Mouse (Mus musculus): ENCODE data around the gene Ptgs1. TPM values are rescaled to one million over a fixed set of nuclear protein-coding genes. Genes with fewer than 3 reads are reported as not detected.

The Ptgs1 gene
- polyA plus RNA-seq, 1 experiment from 2014 or later = 31.3 TPM

- Histone ChIP-seq H3K36me3 (no peaks in the 10 kb centered on the region), H3K4me1 (peaks cover 27% of the 10 kb centered on the region), H3K9me3 (no peaks in the 10 kb centered on the region), H3K4me3 (replicated peaks) (no peak overlapping the region), H3K27ac (peak overlapping the region; percentile 59; the same call in 1 of the 2 replicates), H3K4me2 (no peak overlapping the region), H3K27me3 (replicated peaks) (peaks cover 5% of the 10 kb centered on the region; the same call in 1 of the 2 replicates), H3K9ac (no peak overlapping the region)
- 48% methylated on average over 4 of the region's 4 CpGs for WGBS
- ATAC-seq (ENCODE audit: insufficient read depth, low FRiP score, low read depth) = peak; percentile 43; the same call in 1 of the 2 replicates
These were observed 13.2 kb upstream of the Ptgs1 start for GRCm38 (mm10) chr2:36216953-36217573.

DNA sequence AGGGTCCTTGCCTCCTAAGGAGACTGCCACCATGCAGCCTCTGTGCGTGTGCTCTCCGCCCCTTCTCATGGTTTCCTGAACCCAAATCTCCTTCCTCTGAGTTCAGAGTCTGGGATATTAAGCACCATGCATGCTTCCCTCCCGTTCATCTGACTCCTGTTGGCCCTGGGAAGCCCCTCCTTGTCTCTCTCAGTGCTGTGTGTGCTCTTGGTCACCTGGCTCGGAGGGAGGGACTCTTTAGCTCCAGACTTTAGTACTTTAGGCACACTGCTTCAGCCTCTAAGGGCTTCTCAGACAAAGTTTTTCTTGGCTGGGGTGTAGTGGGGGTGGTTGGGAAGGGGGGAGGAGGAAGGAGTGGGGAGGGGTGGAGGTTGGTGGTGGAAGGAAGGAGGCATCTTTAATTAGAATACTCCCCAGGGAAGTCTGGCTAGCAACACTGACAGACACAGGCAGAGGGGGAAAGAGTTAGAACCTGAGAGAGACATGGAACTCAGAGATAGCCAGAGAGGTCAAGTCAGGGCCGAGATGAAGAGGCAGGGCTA is 12.5 kb upstream of the Ptgs1 start:
- 0 out of 2 replicates have a peak overlapping the region, but pooled peaks have one; percentile 59 for H3K27ac ChIP-seq
- ATAC-seq (ENCODE audit: insufficient read depth, low FRiP score, low read depth) = 0 out of 2 replicates have a peak, but pooled peaks have one; percentile 6
- H3K9me3 ChIP-seq = no peaks in the 10 kb centered on the region
- peaks cover 27% of the 10 kb centered on the region for H3K4me1 ChIP-seq
- 40% methylated on average over 5 of the region's 5 CpGs for WGBS
- no peak overlapping the region for H3K4me2 ChIP-seq
- H3K9ac ChIP-seq = no peak overlapping the region
- H3K27me3 ChIP-seq (replicated peaks) = no peaks in the 10 kb centered on the region
- no peaks in the 10 kb centered on the region for H3K36me3 ChIP-seq
- H3K4me3 ChIP-seq (replicated peaks) = no peak overlapping the region

DNA sequence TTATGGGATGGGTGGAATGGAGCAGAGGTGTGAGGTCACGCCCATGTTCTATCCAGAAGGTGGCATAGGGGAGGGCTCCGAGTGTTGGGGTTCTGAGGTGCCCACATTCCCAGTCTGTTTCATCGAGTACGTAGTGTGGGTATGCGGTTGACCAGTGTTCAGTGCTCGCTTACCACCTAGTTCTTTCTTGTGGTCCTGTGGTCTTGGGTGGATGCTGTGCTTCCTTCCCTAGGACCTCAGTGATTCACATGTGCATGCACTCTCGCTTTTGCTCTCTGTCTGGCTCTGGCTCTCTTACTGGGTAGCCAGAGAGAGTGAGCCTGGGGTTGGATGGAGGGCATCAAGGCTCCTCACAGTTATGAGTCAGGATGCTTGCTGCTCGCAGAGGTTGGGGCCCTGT is 10.1 kb upstream of the Ptgs1 start:
- peaks cover 19% of the 10 kb centered on the region for H3K4me1 ChIP-seq
- 82% methylated on average over 8 of the region's 8 CpGs for WGBS
- H3K36me3 ChIP-seq = no peaks in the 10 kb centered on the region
- H3K9ac ChIP-seq = no peak overlapping the region
- H3K27me3 ChIP-seq (replicated peaks) = no peaks in the 10 kb centered on the region
- H3K4me2 ChIP-seq = no peak overlapping the region
- ATAC-seq (ENCODE audit: insufficient read depth, low FRiP score, low read depth) = no peak
- H3K27ac ChIP-seq = no peak overlapping the region
- H3K4me3 ChIP-seq (replicated peaks) = no peak overlapping the region
- H3K9me3 ChIP-seq = no peaks in the 10 kb centered on the region

DNA sequence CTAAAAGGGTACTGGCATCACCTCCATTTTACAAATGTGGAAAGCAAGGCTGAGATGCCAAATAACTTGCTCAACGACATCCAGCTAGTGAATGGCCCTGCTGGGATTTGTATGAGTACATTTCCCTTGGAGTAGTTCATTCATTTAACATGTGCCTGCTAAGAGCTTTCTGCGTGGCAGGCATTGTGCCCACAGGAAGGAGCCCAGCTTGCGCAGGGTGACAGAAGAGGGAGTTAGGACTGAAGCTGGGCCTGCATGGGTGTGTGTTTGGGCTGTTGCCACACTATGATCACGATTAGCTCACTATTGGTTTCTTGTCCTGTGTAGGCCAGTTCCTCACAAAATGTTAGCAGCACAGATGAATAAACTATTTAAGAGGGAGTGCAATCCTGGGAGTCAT is 9.3 kb upstream of the Ptgs1 start:
- Histone ChIP-seq H3K27me3 (replicated peaks) (no peaks in the 10 kb centered on the region), H3K4me1 (peaks cover 18% of the 10 kb centered on the region), H3K4me2 (no peak overlapping the region), H3K36me3 (no peaks in the 10 kb centered on the region), H3K27ac (no peak overlapping the region), H3K9me3 (no peaks in the 10 kb centered on the region), H3K4me3 (replicated peaks) (no peak overlapping the region), H3K9ac (no peak overlapping the region)
- WGBS = 72% methylated on average over 4 of the region's 4 CpGs
- no peak for ATAC-seq (ENCODE audit: insufficient read depth, low FRiP score, low read depth)

GRCm38 (mm10) chr2:36222168-36222848 is 7.9 kb upstream of the Ptgs1 start:
- no peaks in the 10 kb centered on the region for H3K27me3 ChIP-seq (replicated peaks)
- no peaks in the 10 kb centered on the region for H3K9me3 ChIP-seq
- no peaks in the 10 kb centered on the region for H3K36me3 ChIP-seq
- H3K4me1 ChIP-seq = 0 out of 2 replicates have a peak, but pooled peaks cover 4% of the 10 kb centered on the region
- ATAC-seq (ENCODE audit: insufficient read depth, low FRiP score, low read depth) = no peak
- H3K27ac ChIP-seq = no peak overlapping the region
- no peak overlapping the region for H3K4me3 ChIP-seq (replicated peaks)
- no peak overlapping the region for H3K4me2 ChIP-seq
- no peak overlapping the region for H3K9ac ChIP-seq
- 61% methylated on average over 7 of the region's 7 CpGs for WGBS

- Histone ChIP-seq H3K9ac (no peak overlapping the region), H3K27ac (no peak overlapping the region), H3K4me3 (replicated peaks) (no peak overlapping the region), H3K27me3 (replicated peaks) (no peaks in the 10 kb centered on the region), H3K36me3 (no peaks in the 10 kb centered on the region), H3K4me2 (no peak overlapping the region), H3K9me3 (no peaks in the 10 kb centered on the region), H3K4me1 (no peaks in the 10 kb centered on the region)
- ATAC-seq (ENCODE audit: insufficient read depth, low FRiP score, low read depth) = no peak
These were observed 6.8 kb upstream of the Ptgs1 start for GRCm38 (mm10) chr2:36223436-36223835.

DNA sequence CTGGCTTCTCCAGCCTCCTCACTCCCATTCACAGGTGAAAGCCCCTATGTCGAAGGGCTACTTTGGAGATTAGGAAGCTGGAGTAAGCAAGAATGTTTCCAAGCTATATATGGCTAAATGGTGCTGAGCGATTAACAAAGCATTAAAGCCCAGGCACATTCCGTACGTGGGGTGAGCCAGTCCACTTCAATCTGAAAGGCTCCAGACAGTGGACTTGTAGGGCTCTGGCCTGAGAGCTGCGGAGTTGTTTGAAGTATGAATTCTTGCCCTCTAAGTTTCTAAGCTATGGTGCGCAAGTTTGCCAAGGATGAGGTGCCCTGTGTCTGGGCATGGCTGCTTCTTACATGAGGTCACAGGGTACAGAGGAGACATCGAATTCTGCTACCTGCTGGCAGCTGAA is 6.1 kb upstream of the Ptgs1 start:
- Histone ChIP-seq H3K36me3 (no peaks in the 10 kb centered on the region), H3K4me3 (replicated peaks) (no peak overlapping the region), H3K4me1 (no peaks in the 10 kb centered on the region), H3K9ac (no peak overlapping the region), H3K27ac (no peak overlapping the region), H3K9me3 (no peaks in the 10 kb centered on the region), H3K4me2 (no peak overlapping the region), H3K27me3 (replicated peaks) (no peaks in the 10 kb centered on the region)
- WGBS = 69% methylated on average over 7 of the region's 7 CpGs
- no peak for ATAC-seq (ENCODE audit: insufficient read depth, low FRiP score, low read depth)

DNA sequence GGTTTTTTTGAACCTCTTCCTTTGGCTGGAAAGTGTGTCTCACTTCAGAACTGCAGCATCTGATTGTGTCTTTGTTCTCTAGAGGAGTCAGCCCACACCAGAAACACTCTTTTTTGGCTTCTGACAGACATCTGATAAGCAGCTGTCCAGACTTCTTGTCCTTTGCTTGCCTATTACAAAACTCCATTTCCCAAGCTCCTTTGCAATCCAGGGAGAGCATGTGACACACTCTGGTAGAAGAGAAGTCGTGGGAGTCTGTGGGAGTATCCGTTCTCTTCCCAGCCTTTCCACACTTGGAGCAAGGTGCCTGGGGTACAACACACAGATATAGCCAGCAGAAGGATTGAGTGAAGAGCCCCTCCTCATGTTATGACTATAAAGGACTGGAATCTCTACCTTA is 5.6 kb upstream of the Ptgs1 start:
- Histone ChIP-seq H3K27ac (no peak overlapping the region), H3K4me3 (replicated peaks) (no peak overlapping the region), H3K4me1 (no peaks in the 10 kb centered on the region), H3K27me3 (replicated peaks) (no peaks in the 10 kb centered on the region), H3K36me3 (no peaks in the 10 kb centered on the region), H3K9me3 (no peaks in the 10 kb centered on the region), H3K9ac (no peak overlapping the region), H3K4me2 (no peak overlapping the region)
- 23% methylated on average over 2 of the region's 2 CpGs for WGBS
- no peak for ATAC-seq (ENCODE audit: insufficient read depth, low FRiP score, low read depth)

DNA sequence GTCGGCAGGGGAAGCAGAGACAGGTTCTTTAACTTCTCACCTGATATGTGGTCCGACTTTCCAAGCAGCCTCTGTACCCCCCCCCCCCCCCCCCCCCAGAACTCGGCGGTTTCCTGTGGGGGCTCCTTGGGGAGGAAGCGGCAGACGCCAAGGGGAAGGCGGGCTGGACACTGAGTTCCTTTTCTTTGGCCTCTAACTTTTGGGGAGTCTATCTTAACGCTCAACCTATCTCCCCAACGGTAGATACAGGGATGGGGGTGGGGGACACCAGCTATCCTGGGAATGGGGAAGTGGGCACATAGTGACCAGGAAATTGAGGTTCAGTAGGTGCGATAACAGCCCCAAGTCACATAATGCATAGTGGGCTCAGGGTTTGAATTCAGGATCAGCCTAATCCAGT is 741 bp downstream of the Ptgs1 start:
- ATAC-seq (ENCODE audit: insufficient read depth, low FRiP score, low read depth) = no peak
- Histone ChIP-seq H3K4me2 (peak overlapping the region; percentile 84), H3K36me3 (no peaks in the 10 kb centered on the region), H3K4me1 (peaks cover 30% of the 10 kb centered on the region), H3K4me3 (replicated peaks) (peak overlapping the region; percentile 54), H3K27me3 (replicated peaks) (no peaks in the 10 kb centered on the region), H3K9ac (no peak overlapping the region), H3K9me3 (no peaks in the 10 kb centered on the region), H3K27ac (0 out of 2 replicates have a peak overlapping the region, but pooled peaks have one; percentile 9)
- 23% methylated on average over 9 of the region's 10 CpGs for WGBS

DNA sequence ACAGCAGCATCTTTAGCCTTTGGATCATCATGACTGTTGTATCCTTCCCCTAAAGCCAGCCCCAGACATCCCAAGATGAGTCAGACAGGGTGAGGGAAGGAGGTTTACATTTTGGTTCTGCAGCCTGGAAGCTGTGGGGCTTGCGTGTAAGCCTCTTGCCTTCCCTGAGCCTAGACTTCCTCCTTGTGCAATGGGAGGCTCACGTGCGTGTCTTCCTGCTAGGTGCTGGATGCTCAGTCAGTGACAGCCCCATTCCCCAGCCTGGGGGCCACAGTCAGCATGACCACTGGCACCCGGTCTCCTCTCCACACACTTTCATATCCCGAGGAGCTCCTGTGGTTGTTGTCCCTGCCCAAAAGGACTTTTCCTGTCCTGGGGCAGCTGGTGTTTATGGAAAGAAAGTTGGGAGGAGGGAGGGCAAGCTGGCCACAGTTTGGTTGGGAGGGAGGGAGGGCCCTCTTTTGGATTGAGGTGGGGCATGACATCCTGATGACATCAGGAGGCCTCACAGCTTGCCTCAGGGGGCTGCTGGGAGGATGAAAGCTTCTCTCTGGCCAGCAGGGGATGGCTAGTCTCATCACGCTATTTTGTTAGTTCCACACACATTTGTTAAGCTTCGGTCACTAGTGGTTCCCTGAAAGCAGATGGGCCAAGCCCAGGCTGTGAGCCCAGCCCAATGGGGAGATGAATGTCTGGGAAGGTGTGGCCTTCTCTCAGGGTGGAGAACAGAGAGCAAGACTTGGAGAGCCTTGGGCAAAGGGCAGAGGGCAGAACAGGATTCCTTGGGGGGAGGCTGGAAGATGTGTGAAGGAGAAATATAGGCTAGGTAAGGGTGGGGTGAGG is 4.5 kb downstream of the Ptgs1 start:
- ATAC-seq (ENCODE audit: insufficient read depth, low FRiP score, low read depth) = no peak
- peak overlapping the region; percentile 59 for H3K27ac ChIP-seq
- H3K36me3 ChIP-seq = no peaks in the 10 kb centered on the region
- no peak overlapping the region for H3K9ac ChIP-seq
- H3K27me3 ChIP-seq (replicated peaks) = no peaks in the 10 kb centered on the region
- no peak overlapping the region for H3K4me2 ChIP-seq
- peaks cover 37% of the 10 kb centered on the region for H3K4me1 ChIP-seq
- H3K9me3 ChIP-seq = no peaks in the 10 kb centered on the region
- WGBS = 38% methylated on average over 7 of the region's 7 CpGs
- H3K4me3 ChIP-seq (replicated peaks) = no peak overlapping the region

DNA sequence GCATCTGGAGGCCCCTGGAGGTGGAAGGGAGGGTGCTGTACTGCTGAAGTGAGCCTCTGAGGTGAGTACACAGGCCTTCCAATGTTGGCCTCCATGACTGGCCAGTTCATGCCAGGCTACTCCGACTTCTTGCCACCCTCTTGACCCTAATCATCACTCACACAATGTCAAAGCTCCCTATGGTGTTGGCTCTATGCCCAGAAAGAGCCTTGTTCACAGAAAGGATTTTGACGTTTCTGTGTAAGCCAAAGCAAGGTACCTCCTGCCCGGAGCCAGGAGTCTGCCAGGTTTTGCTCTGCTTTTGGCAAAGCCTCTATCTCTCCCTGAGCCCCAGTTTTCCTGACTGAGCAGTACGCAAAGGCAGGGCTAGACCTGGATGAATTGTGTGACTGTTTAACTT is 5.7 kb downstream of the Ptgs1 start:
- peak overlapping the region; percentile 59 for H3K27ac ChIP-seq

GRCm38 (mm10) chr2:36236889-36237288 is 6.7 kb downstream of the Ptgs1 start:
- no peaks in the 10 kb centered on the region for H3K27me3 ChIP-seq (replicated peaks)
- 82% methylated on average over 5 of the region's 5 CpGs for WGBS
- H3K36me3 ChIP-seq = no peaks in the 10 kb centered on the region
- no peaks in the 10 kb centered on the region for H3K9me3 ChIP-seq
- no peak overlapping the region for H3K27ac ChIP-seq
- H3K9ac ChIP-seq = no peak overlapping the region
- H3K4me2 ChIP-seq = no peak overlapping the region
- no peak for ATAC-seq (ENCODE audit: insufficient read depth, low FRiP score, low read depth)
- H3K4me3 ChIP-seq (replicated peaks) = no peak overlapping the region
- peaks cover 27% of the 10 kb centered on the region for H3K4me1 ChIP-seq

More for the DNA sequence above, 5.7 kb downstream of the Ptgs1 start:
- H3K27me3 ChIP-seq (replicated peaks) = no peaks in the 10 kb centered on the region
- H3K4me1 ChIP-seq = peaks cover 27% of the 10 kb centered on the region
- ATAC-seq (ENCODE audit: insufficient read depth, low FRiP score, low read depth) = no peak
- no peak overlapping the region for H3K4me3 ChIP-seq (replicated peaks)
- H3K9me3 ChIP-seq = no peaks in the 10 kb centered on the region
- no peak overlapping the region for H3K9ac ChIP-seq
- no peak overlapping the region for H3K4me2 ChIP-seq
- 27% methylated on average over 4 of the region's 4 CpGs for WGBS
- H3K36me3 ChIP-seq = no peaks in the 10 kb centered on the region

Measured in stomach, embryonic 15.5 days (tissue).